Mouse (Mus musculus): ENCODE data around the gene 4930426L09Rik. TPM values are rescaled to one million over a fixed set of nuclear protein-coding genes. Genes with fewer than 3 reads are reported as not detected.

4930426L09Rik gene
- polyA plus RNA-seq, 1 experiment from 2014 or later = 0.42 TPM

DNA sequence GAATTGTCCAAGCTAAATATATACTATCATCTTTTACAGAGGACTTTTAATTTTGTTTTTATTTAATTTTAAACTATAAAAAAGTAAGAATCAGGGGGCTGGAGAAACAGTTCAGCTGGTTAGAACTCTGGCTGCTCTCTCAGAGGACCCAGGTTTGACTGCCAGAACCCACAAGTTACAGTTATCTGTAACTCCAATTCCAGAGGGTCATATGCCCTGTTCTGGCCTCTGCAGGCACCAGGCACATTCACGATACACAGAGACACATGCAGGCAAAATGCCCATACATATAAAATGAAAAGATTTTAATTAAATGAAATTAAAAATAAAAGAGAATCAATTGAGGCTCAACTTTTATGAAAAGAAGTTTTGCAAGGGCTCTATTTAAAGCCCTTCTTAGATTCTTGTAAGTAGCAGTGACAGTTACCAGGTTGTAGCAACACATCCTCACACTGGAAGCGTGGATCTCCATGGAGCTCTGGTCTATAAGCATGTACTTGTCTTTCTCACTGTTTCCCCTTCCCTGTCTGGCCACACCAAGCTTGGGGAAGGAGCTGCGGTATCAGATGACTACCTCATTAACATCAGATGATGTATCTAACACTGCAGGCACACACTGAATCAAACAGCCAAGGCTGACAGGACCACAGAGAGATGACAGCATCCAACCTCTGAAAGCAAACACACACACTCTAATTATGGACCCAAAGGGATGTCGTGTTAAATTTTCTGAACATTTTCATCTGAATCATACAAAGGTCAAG is 23.1 kb upstream of the 4930426L09Rik start:
- Histone ChIP-seq H3K27ac (no peak overlapping the region), H3K4me3 (no peak overlapping the region), H3K9ac (no peak overlapping the region), H3K4me1 (peaks cover 12% of the 10 kb centered on the region), H3K27me3 (no peaks in the 10 kb centered on the region), H3K36me3 (no peaks in the 10 kb centered on the region), H3K4me2 (replicated peaks) (no peak overlapping the region), H3K9me3 (peaks cover 7% of the 10 kb centered on the region)
- ATAC-seq (ENCODE audit: low FRiP score, low read depth) = no peak
- WGBS = 52% methylated on average over 4 of the region's 4 CpGs

DNA sequence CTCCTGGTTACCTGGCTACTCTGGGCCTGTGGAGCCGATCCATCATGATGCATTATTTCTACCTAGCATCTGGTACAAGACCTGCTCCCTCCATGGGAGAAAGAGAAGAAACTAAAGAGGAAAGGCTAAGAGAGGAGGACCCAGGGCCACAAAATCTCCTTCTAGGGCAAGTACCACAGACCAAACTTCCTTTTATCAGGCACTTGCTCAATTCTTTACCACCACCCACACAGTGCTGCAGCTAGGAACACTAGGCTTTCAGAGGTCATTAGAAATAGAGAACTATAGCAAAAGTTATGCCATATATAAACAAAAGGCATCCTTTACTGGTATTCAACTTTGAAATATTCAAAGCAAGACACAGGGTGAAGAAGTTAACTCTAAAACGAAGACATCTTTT is 22.0 kb upstream of the 4930426L09Rik start:
- no peak for ATAC-seq (ENCODE audit: low FRiP score, low read depth)
- H3K27me3 ChIP-seq = no peaks in the 10 kb centered on the region
- 80% methylated on average over 2 of the region's 2 CpGs for WGBS
- H3K4me2 ChIP-seq (replicated peaks) = no peak overlapping the region
- H3K27ac ChIP-seq = no peak overlapping the region
- H3K9ac ChIP-seq = no peak overlapping the region
- H3K4me3 ChIP-seq = no peak overlapping the region
- no peaks in the 10 kb centered on the region for H3K36me3 ChIP-seq
- peaks cover 7% of the 10 kb centered on the region for H3K9me3 ChIP-seq
- peaks cover 13% of the 10 kb centered on the region for H3K4me1 ChIP-seq

GRCm38 (mm10) chr2:18977201-18977805 is 20.8 kb upstream of the 4930426L09Rik start:
- Histone ChIP-seq H3K4me2 (replicated peaks) (no peak overlapping the region), H3K4me3 (no peak overlapping the region), H3K27ac (no peak overlapping the region), H3K9ac (no peak overlapping the region), H3K4me1 (peaks cover 13% of the 10 kb centered on the region), H3K27me3 (no peaks in the 10 kb centered on the region), H3K9me3 (peaks cover 7% of the 10 kb centered on the region), H3K36me3 (no peaks in the 10 kb centered on the region)
- WGBS = 83% methylated on average over 10 of the region's 10 CpGs
- no peak for ATAC-seq (ENCODE audit: low FRiP score, low read depth)

- Histone ChIP-seq H3K4me3 (no peak overlapping the region), H3K36me3 (no peaks in the 10 kb centered on the region), H3K27ac (no peak overlapping the region), H3K4me2 (replicated peaks) (no peak overlapping the region), H3K9me3 (no peaks in the 10 kb centered on the region), H3K4me1 (peaks cover 18% of the 10 kb centered on the region), H3K9ac (no peak overlapping the region), H3K27me3 (no peaks in the 10 kb centered on the region)
- 85% methylated on average over 4 of the region's 4 CpGs for WGBS
- ATAC-seq (ENCODE audit: low FRiP score, low read depth) = no peak
Measured at GRCm38 (mm10) chr2:18979046-18979445, 19.1 kb upstream of the 4930426L09Rik start.

DNA sequence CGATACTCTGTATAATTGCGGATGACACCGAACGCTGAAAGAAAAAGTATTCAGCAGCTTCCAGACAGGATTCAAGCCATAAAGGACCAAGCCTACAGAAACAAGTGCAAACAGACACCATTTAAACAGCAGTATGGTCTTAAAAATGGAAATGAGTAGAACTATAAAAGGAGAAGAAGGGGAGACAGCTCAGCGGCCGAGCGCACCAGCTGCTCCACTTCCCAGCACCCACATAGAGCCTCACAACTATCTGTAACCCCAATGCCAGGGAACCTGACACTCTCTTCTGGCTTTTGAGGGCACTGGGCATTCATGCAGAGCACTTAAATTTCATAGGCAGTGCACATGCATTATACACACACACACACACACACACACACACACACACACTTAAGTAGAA is 18.5 kb upstream of the 4930426L09Rik start:
- no peak for ATAC-seq (ENCODE audit: low FRiP score, low read depth)
- Histone ChIP-seq H3K27me3 (no peaks in the 10 kb centered on the region), H3K36me3 (no peaks in the 10 kb centered on the region), H3K27ac (no peak overlapping the region), H3K4me1 (peaks cover 18% of the 10 kb centered on the region), H3K4me3 (no peak overlapping the region), H3K4me2 (replicated peaks) (no peak overlapping the region), H3K9ac (no peak overlapping the region), H3K9me3 (no peaks in the 10 kb centered on the region)
- WGBS = 71% methylated on average over 7 of the region's 7 CpGs

DNA sequence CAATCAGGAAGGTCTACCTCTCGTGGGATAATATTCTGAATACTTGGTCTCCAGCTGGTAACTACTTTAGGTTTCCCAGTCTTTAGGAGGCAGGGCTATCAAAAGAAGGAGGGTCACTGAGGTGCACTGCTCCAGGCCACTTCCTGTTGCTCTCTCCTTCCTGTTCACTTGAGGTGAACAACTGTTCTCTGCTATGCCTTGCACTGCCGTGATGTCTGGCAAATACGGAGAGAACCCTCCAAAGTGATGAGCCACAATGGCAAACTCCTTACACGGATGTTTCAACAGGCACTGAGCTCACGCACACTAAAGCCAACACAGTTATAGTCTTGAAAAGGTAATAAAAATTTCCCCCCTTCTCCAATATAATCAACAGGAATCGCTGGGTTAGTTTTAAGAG is 15.6 kb upstream of the 4930426L09Rik start:
- WGBS = 48% methylated on average over 6 of the region's 6 CpGs
- no peak; the same call in 1 of the 2 replicates for ATAC-seq (ENCODE audit: low FRiP score, low read depth)
- no peaks in the 10 kb centered on the region for H3K27me3 ChIP-seq
- H3K27ac ChIP-seq = no peak overlapping the region
- peaks cover 10% of the 10 kb centered on the region for H3K4me1 ChIP-seq
- H3K9ac ChIP-seq = no peak overlapping the region
- no peaks in the 10 kb centered on the region for H3K36me3 ChIP-seq
- no peak overlapping the region for H3K4me2 ChIP-seq (replicated peaks)
- H3K9me3 ChIP-seq = no peaks in the 10 kb centered on the region
- H3K4me3 ChIP-seq = no peak overlapping the region

- Histone ChIP-seq H3K27ac (no peak overlapping the region), H3K4me2 (replicated peaks) (no peak overlapping the region), H3K36me3 (no peaks in the 10 kb centered on the region), H3K27me3 (no peaks in the 10 kb centered on the region), H3K4me1 (peaks cover 10% of the 10 kb centered on the region), H3K4me3 (no peak overlapping the region), H3K9me3 (no peaks in the 10 kb centered on the region), H3K9ac (no peak overlapping the region)
- no peak for ATAC-seq (ENCODE audit: low FRiP score, low read depth)
Measured at GRCm38 (mm10) chr2:18983546-18983945, 14.6 kb upstream of the 4930426L09Rik start.

DNA sequence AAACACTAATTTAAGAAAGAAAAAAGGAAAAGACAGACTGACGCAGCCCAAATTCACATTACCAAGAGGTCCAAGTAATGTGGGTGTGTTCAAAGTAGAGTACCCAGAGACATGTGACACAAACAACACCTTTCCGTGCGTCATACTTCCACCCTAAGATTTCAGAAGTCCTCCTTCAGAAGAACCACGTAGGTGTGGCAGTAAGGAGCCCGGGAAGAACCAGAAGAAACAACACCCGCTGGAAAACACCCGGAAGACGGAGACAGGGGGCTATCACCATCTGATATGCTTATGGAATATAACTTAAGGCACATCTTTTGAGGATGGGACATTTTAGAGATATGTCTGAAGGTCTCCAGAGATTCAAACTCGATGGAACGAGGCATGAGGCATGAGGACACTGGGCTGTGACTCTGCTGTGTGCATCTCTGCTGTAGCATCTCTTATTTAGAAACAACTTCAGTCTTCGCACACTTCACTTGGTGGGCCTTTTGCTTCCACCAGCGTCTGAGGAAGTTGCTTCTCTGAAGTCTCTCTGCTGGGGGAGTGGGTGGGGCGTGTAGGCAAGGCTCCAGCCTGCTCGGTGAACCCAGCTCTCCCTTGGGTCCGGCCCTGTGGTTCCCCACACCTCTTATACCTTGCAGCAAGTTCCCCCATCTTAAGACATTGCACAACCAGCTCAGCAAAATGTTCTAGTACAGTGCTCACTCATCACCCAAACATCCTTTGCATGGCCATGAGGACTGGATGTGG is 13.9 kb upstream of the 4930426L09Rik start:
- no peaks in the 10 kb centered on the region for H3K27me3 ChIP-seq
- 92% methylated on average over 15 of the region's 15 CpGs for WGBS
- ATAC-seq (ENCODE audit: low FRiP score, low read depth) = no peak
- peaks cover 10% of the 10 kb centered on the region for H3K4me1 ChIP-seq
- H3K4me2 ChIP-seq (replicated peaks) = no peak overlapping the region
- no peaks in the 10 kb centered on the region for H3K9me3 ChIP-seq
- no peaks in the 10 kb centered on the region for H3K36me3 ChIP-seq
- H3K4me3 ChIP-seq = no peak overlapping the region
- H3K9ac ChIP-seq = no peak overlapping the region
- H3K27ac ChIP-seq = no peak overlapping the region

DNA sequence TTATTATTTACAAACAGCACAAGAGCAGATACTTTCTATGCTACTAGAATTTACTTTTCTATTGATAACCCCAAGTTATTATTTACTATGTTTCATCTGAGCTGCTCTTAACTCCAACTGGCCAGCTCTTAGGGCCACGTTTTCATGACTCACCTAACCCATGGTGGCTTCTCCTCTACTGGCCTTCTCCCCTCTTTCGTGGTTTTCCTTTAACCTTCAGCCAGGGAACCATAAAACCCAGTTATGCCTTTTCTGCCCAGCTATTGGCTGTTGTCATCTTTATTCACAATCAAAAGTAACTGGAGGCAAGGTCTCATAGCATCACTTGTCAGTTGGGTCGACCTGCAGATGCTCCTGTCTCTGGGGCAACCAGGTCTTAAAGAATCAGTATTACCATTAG is 12.6 kb upstream of the 4930426L09Rik start:
- no peak for ATAC-seq (ENCODE audit: low FRiP score, low read depth)
- Histone ChIP-seq H3K4me2 (replicated peaks) (no peak overlapping the region), H3K36me3 (no peaks in the 10 kb centered on the region), H3K4me3 (no peak overlapping the region), H3K4me1 (0 out of 2 replicates have a peak, but pooled peaks cover 4% of the 10 kb centered on the region), H3K27ac (no peak overlapping the region), H3K9ac (no peak overlapping the region), H3K27me3 (no peaks in the 10 kb centered on the region), H3K9me3 (no peaks in the 10 kb centered on the region)
- 77% methylated on average over 3 of the region's 3 CpGs for whole genome bisulfite sequencing

- H3K4me3 ChIP-seq = no peak overlapping the region
- no peak overlapping the region for H3K4me2 ChIP-seq (replicated peaks)
- no peaks in the 10 kb centered on the region for H3K36me3 ChIP-seq
- H3K27ac ChIP-seq = no peak overlapping the region
- H3K27me3 ChIP-seq = no peaks in the 10 kb centered on the region
- H3K4me1 ChIP-seq = peaks cover 2% of the 10 kb centered on the region
- WGBS = 93% methylated on average over 3 of the region's 3 CpGs
- no peak for ATAC-seq (ENCODE audit: low FRiP score, low read depth)
- H3K9me3 ChIP-seq = peaks cover 5% of the 10 kb centered on the region; the same call in 1 of the 2 replicates
- no peak overlapping the region for H3K9ac ChIP-seq
Measured at GRCm38 (mm10) chr2:18988885-18989284, 9.3 kb upstream of the 4930426L09Rik start.

GRCm38 (mm10) chr2:18992512-18993510 is 5.3 kb upstream of the 4930426L09Rik start:
- ATAC-seq (ENCODE audit: low FRiP score, low read depth) = peak; percentile 44; the same call in 1 of the 2 replicates
- Histone ChIP-seq H3K9me3 (peaks cover 5% of the 10 kb centered on the region; the same call in 1 of the 2 replicates), H3K4me2 (replicated peaks) (no peak overlapping the region), H3K36me3 (no peaks in the 10 kb centered on the region), H3K4me1 (peaks cover 26% of the 10 kb centered on the region), H3K9ac (no peak overlapping the region), H3K27ac (no peak overlapping the region), H3K4me3 (no peak overlapping the region), H3K27me3 (no peaks in the 10 kb centered on the region)
- WGBS = 58% methylated on average over 7 of the region's 7 CpGs

Data from limb, embryonic 13.5 days (tissue).